Mouse (Mus musculus): ENCODE data around the gene Fli1. TPM values are rescaled to one million over a fixed set of nuclear protein-coding genes. Genes with fewer than 3 reads are reported as not detected.

The Fli1 gene
- total RNA-seq, 2 experiments from 2014 or later = 92.7 to 95.8 TPM

GRCm38 (mm10) chr9:32550541-32550940 is 7.9 kb upstream of the Fli1 start:
- ATAC-seq (ENCODE audit: poor library complexity, severe bottlenecking) = no peak

- ATAC-seq (ENCODE audit: poor library complexity, severe bottlenecking) = no peak
Observed at GRCm38 (mm10) chr9:32549462-32550384, 7.1 kb upstream of the Fli1 start.

- no peak for ATAC-seq (ENCODE audit: poor library complexity, severe bottlenecking)
Observed at GRCm38 (mm10) chr9:32546731-32547130, 4.1 kb upstream of the Fli1 start.

- no peak for ATAC-seq (ENCODE audit: poor library complexity, severe bottlenecking)
Observed at GRCm38 (mm10) chr9:32544731-32545661, 2.3 kb upstream of the Fli1 start.

- ATAC-seq (ENCODE audit: poor library complexity, severe bottlenecking) = no peak
Observed at GRCm38 (mm10) chr9:32543923-32544575, 1.4 kb upstream of the Fli1 start.

GRCm38 (mm10) chr9:32543040-32543581 is 450 bp upstream of the Fli1 start:
- no peak for ATAC-seq (ENCODE audit: poor library complexity, severe bottlenecking)

- peak; percentile 20 for ATAC-seq (ENCODE audit: poor library complexity, severe bottlenecking)
Observed at GRCm38 (mm10) chr9:32541223-32541901, 1.3 kb downstream of the Fli1 start.

- ATAC-seq (ENCODE audit: poor library complexity, severe bottlenecking) = peak; percentile 8
Observed at GRCm38 (mm10) chr9:32540406-32541222, 2.0 kb downstream of the Fli1 start.

- peak; percentile 67 for ATAC-seq (ENCODE audit: poor library complexity, severe bottlenecking)
Observed at GRCm38 (mm10) chr9:32540061-32540405, 2.6 kb downstream of the Fli1 start.

GRCm38 (mm10) chr9:32539321-32539761 is 3.3 kb downstream of the Fli1 start:
- ATAC-seq (ENCODE audit: poor library complexity, severe bottlenecking) = peak; percentile 71

GRCm38 (mm10) chr9:32538124-32538523 is 4.5 kb downstream of the Fli1 start:
- no peak for ATAC-seq (ENCODE audit: poor library complexity, severe bottlenecking)

- ATAC-seq (ENCODE audit: poor library complexity, severe bottlenecking) = no peak
Observed at GRCm38 (mm10) chr9:32537706-32538105, 5.0 kb downstream of the Fli1 start.

- ATAC-seq (ENCODE audit: poor library complexity, severe bottlenecking) = no peak
Observed at GRCm38 (mm10) chr9:32535201-32535955, 7.3 kb downstream of the Fli1 start.

GRCm38 (mm10) chr9:32534025-32534615 is 8.5 kb downstream of the Fli1 start:
- no peak for ATAC-seq (ENCODE audit: poor library complexity, severe bottlenecking)

GRCm38 (mm10) chr9:32531588-32531987 is 11.1 kb downstream of the Fli1 start:
- no peak for ATAC-seq (ENCODE audit: poor library complexity, severe bottlenecking)

GRCm38 (mm10) chr9:32530975-32531374 is 11.7 kb downstream of the Fli1 start:
- peak; percentile 56; the same call in 1 of the 2 replicates for ATAC-seq (ENCODE audit: poor library complexity, severe bottlenecking)

- no peak for ATAC-seq (ENCODE audit: poor library complexity, severe bottlenecking)
Observed at GRCm38 (mm10) chr9:32530188-32530587, 12.5 kb downstream of the Fli1 start.

- ATAC-seq (ENCODE audit: poor library complexity, severe bottlenecking) = no peak
Observed at GRCm38 (mm10) chr9:32529594-32529993, 13.1 kb downstream of the Fli1 start.

Measured in megakaryocyte, adult 5-6 weeks (primary cell).